Mouse (Mus musculus) c-Kit-positive CD71-positive TER-119-negative erythroid progenitor cells, embryonic 14.5 days (primary cell): ENCODE measurements around the gene Rerg.
"Not testable (repeated sequence)": the region's sequence is repeated elsewhere in the genome, so short reads cannot be mapped to it uniquely, and the experiment has no call there.

Experiments used
- DNase-seq: peaks from one replicate; pipeline ENCODE4 v3.0.0-alpha.2; 2013; ENCODE audit warnings: low read depth

The Rerg gene

GRCm38 (mm10) chr6:137076225-137076624 is 94.1 kb downstream of the Rerg start:
- no peak for DNase-seq

GRCm38 (mm10) chr6:137072256-137072655 is 98.0 kb downstream of the Rerg start:
- no peak for DNase-seq

DNA sequence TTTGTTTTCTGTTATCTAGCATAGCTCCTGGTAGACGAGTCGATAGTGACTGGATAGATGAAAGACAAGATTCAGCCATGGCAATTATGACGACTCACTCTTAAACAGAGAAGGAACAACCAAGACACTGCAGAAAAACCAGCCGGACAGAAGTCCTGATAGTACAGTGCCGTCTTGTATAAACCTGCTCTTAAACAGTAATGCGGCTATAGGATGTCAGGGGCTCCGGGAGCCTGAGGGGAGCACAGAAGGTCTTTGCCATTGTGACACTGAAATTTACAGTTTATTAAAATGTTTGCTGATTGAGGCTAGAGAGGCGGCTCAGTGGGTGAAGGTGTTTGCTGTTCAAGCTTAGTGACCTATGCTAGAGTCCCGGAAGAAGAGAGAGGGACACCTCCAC is 98.8 kb downstream of the Rerg start:
- no peak for DNase-seq

DNA sequence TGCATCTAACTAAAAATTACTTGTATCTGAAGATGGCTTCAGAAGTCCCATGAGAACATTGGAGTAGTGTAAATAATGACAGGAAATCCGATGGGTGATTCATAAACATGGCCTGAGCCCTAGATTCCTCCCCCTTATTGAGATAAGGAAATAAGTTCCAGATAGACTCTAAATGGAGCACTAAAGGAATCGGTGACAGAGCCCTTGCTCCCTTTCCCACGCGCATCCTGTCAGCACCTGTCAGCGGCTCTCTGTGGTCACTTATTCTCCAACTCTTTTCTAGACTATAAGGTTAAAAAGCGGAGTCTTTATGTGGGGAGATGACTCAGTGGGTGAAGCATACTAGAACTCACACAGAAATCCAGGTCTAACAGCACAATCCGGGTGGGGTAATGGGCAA is 104.8 kb downstream of the Rerg start:
- no peak for DNase-seq

DNA sequence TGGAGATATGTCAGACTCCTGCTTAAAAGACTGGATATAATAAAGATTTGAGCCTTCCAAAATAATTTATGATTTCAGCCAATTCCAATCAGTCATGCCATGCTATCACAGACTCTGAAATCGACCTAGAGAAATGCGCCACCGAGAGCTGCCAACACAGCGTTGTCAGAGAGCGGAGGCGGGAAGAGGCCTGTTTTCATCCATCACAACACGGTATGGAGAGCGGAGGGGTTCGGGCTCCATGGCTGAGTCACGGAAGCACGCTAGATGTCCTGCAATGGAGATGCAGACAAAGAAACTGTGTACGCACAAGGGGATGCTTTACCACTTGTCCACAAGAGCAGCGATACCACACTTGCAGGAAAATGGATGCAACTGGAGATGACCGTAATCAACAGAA is 105.5 kb downstream of the Rerg start:
- no peak for DNase-seq

- DNase-seq, result no peak
Measured at GRCm38 (mm10) chr6:137063239-137063940, 106.9 kb downstream of the Rerg start.

DNA sequence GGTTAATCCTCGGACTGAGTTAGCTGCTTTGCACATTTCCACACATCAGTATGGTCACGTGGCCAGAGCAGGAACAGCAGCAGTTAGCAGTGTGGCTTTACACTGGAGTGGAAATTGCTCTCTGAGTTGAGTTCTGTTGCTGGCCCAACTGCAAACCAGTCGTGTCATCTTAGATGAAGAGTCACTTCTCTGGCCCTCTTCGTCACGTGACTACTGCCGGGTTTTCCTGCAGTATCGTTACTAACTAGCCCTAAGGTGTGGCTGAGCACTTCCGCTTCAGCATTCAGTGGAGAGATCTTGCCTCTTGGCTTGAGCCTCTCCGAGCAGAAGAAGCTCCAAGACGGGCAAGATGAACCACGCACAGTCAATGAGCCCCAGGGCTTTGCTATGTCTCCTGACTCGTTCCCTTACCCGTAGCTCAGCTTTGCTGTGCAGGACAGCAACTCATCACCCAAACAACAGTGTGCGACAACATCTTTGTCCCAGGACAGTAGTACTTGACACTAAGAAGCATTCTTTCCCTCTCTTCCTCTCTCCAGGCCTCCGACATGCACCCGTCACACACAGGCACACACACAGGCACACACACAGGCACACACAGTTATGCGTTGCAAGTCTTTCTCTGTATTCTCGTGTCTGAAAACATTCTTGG is 108.3 kb downstream of the Rerg start:
- DNase-seq, result no peak

GRCm38 (mm10) chr6:137060595-137060994 is 109.7 kb downstream of the Rerg start:
- no peak for DNase-seq

DNA sequence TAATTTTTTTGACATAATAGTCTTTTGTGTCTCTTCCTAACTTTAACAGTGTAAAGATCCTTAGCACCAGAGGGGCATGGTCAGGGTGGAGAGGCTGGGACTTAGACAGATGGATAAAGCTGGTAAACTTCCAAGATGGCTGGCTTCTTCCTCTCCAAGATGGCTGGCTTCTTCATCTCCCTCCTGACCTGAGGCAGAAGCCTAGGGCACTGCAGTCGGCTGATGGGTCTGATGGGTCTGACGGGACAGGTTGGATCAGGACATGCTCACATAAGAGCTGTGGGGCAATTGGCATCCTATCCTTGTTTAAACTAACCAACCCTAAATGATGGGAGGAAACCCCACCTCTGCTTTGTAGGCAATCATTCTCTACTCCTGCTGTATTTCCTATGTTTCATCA is 112.0 kb downstream of the Rerg start:
- DNase-seq, result no peak

- DNase-seq, result no peak
Measured at GRCm38 (mm10) chr6:137054073-137054472, 116.2 kb downstream of the Rerg start.

- no peak for DNase-seq
Measured at GRCm38 (mm10) chr6:137053464-137053863, 116.8 kb downstream of the Rerg start.

- no peak for DNase-seq
Measured at GRCm38 (mm10) chr6:137053006-137053405, 117.3 kb downstream of the Rerg start.

DNA sequence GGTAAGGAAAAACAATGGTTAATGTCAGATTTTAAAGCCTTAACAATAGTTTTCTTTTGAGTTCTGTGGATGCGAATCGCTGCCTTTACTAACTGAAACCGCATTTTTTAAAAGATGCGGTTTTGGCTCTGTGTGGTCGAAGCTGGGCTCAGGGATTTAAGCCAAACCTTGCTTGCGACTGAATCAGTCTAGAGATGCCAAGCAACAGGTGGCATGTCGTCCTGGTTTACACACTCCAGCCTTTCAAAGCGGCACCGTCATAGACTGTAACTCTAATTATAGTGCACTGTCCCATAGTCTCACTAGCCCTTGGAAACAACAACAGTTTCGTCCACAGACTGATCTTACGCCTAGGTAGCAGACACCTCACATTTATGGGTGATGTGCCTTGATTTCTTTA is 123.3 kb downstream of the Rerg start:
- no peak for DNase-seq

GRCm38 (mm10) chr6:137045011-137045504 is 125.2 kb downstream of the Rerg start:
- DNase-seq, result no peak

DNA sequence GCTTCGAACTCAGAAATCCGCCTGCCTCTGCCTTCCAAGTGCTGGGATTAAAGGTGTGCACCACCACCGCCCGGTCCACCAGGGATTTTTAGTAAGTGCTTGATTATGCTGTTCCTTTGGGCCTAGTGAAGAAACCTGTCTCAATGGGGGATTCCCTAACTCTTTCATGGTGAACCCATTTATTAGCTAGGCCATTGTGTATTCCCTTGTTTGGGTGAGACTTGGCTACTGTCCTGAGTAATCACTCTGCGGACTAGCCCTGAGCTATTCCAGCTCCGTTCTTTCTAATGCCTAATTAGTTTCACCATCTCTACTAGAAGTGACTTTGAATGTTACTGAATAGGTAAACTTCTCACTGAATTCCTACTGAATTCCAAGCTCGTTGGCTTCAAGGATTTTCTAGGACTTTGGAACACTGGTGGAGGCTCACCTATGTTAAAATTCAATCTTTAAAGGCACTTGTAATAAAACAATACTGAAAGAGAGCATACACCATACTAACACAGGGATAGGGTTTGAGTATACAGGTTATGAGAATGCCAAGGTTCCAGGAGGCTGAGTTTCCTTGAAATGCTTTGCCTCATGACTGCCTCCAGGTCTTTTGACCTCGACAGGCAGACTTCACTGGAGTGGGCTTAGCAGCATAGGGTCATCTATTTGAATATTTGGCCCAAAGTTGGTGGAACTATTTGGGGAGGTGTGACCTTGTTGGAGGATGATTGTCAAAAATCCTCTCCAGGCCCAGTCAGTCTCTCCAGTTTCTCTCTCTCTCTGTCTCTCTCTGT is 134.5 kb downstream of the Rerg start:
- not testable (repeated sequence) for DNase-seq

- no peak for DNase-seq
Measured at GRCm38 (mm10) chr6:137030611-137031097, 139.6 kb downstream of the Rerg start.

DNA sequence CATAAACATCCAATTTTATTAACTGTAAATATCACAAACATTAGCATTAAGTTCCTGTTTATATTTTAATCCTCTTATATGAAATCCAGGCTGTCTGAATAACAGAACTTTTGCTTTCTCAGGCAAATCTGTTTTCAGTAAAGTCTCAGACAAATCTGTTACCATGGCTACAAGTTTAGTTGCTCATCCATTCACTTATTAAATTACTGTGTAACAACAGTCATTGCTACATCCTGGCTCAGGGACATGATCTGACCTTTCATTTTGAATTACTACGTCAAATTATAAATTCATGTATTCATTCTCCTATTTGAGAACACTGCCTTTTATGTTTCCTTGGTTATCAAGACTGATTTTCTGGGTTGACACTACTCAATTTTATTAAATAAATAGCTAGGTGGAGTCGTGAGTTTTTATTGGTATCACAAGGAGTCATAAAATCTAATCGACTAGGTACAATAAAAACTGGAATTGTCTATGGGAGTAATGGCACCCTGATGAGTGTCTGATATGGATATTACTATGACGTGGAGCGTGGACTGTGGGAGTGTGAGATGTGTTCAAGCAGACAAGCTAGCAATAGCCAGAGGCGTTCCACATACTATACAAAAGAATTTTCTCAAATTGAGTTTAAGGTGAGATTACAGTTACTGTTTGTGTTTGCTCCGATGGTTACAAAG is 140.2 kb downstream of the Rerg start:
- DNase-seq, result no peak

GRCm38 (mm10) chr6:137025461-137025860 is 144.8 kb downstream of the Rerg start:
- DNase-seq, result no peak

- DNase-seq, result no peak
Measured at GRCm38 (mm10) chr6:137024541-137024940, 145.8 kb downstream of the Rerg start.

GRCm38 (mm10) chr6:137017216-137017973 is 152.9 kb downstream of the Rerg start:
- DNase-seq, result no peak

DNA sequence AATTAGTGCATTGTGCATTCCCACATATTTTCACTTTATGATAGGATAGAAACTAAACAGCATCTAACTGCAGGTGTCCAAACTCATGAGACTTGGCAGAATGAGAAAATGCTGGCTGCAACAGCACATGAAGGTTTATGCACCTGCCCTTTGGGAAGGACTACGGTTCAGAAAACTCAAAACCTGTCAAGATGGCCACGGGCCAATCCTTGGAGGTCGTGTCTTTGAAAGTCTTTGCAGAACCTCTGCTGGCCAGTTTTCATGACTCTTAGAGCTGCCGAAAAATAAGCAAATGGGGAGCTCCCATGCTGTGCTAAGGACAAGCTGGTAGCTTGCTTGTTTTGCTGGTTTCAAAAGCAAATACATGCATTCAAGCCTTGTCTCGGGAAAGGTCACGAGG is 156.0 kb downstream of the Rerg start:
- DNase-seq, result no peak
